Mouse (Mus musculus): ENCODE results near the gene Spg21. TPM values are rescaled to one million over a fixed set of nuclear protein-coding genes. Genes with fewer than 3 reads are reported as not detected.

The Spg21 gene
- polyA plus RNA-seq, 2 experiments from 2014 or later, result 73.7 to 88.9 TPM

- ATAC-seq, result no peak
These were observed 19.3 kb downstream of the Spg21 start for GRCm38 (mm10) chr9:65480071-65480470.

- no peak for ATAC-seq
These were observed 30.7 kb downstream of the Spg21 start for GRCm38 (mm10) chr9:65491476-65491875.

- ATAC-seq, result no peak
These were observed 31.6 kb downstream of the Spg21 start for GRCm38 (mm10) chr9:65492351-65492750.

GRCm38 (mm10) chr9:65492851-65493250 lies 32.1 kb downstream of the Spg21 start:
- ATAC-seq, result no peak

- ATAC-seq, result no peak
These were observed 41.4 kb downstream of the Spg21 start for GRCm38 (mm10) chr9:65502146-65502545.

GRCm38 (mm10) chr9:65502721-65503505 lies 42.2 kb downstream of the Spg21 start:
- no peak for ATAC-seq

- ATAC-seq, result no peak
These were observed 47.7 kb downstream of the Spg21 start for GRCm38 (mm10) chr9:65508449-65508848.

GRCm38 (mm10) chr9:65512520-65512919 lies 51.8 kb downstream of the Spg21 start:
- ATAC-seq, result no peak

GRCm38 (mm10) chr9:65514431-65514830 lies 53.7 kb downstream of the Spg21 start:
- ATAC-seq, result no peak

- no peak for ATAC-seq
These were observed 54.1 kb downstream of the Spg21 start for GRCm38 (mm10) chr9:65514851-65515261.

- no peak for ATAC-seq
These were observed 59.2 kb downstream of the Spg21 start, which contains the start of gene Ankdd1a for GRCm38 (mm10) chr9:65519807-65520504. TSS of gene Ankdd1a (minus strand) at chr9:65520193.

GRCm38 (mm10) chr9:65520505-65520876 lies 59.7 kb downstream of the Spg21 start:
- no peak for ATAC-seq

GRCm38 (mm10) chr9:65523611-65524364 lies 63.0 kb downstream of the Spg21 start:
- ATAC-seq, result peak; percentile 88

- ATAC-seq, result no peak
These were observed 64.9 kb downstream of the Spg21 start for GRCm38 (mm10) chr9:65525445-65526195.

GRCm38 (mm10) chr9:65528417-65529038 lies 67.8 kb downstream of the Spg21 start:
- ATAC-seq, result no peak

GRCm38 (mm10) chr9:65529659-65530058 lies 68.9 kb downstream of the Spg21 start:
- no peak for ATAC-seq

GRCm38 (mm10) chr9:65531283-65531682 lies 70.5 kb downstream of the Spg21 start:
- no peak for ATAC-seq

GRCm38 (mm10) chr9:65532986-65533385 lies 72.2 kb downstream of the Spg21 start:
- ATAC-seq, result no peak

- ATAC-seq, result no peak
These were observed 73.4 kb downstream of the Spg21 start for GRCm38 (mm10) chr9:65534111-65534510.

GRCm38 (mm10) chr9:65535191-65535722 lies 74.5 kb downstream of the Spg21 start:
- peak; percentile 79 for ATAC-seq

- peak; percentile 64 for ATAC-seq
These were observed 75.2 kb downstream of the Spg21 start for GRCm38 (mm10) chr9:65535789-65536469.
